Mouse (Mus musculus) stomach, embryonic 14.5 days (tissue): ENCODE results near the gene AI413582. TPM values are rescaled to one million over a fixed set of nuclear protein-coding genes. Genes with fewer than 3 reads are reported as not detected.

Experiments used
- ATAC-seq: fragments of 200-750 bp; cut with Nextera tagmentation; 2 replicates; pipeline ENCODE4 v1.8.0; 2017; ENCODE audit warnings: low read depth, moderate TSS enrichment; ENCODE audit not compliant: insufficient number of reproducible peaks, insufficient read depth, low FRiP score
- H3K27ac ChIP-seq: fragments of 300-500 bp; sonication (generic); 2 replicates; pipeline ENCODE4 v1.5.1; 2014; ENCODE audit warnings: mild to moderate bottlenecking, low read length, moderate library complexity, mixed read lengths
- H3K27me3 ChIP-seq: fragments of 300-500 bp; sonication (generic); 2 replicates; pipeline ENCODE4 v1.6.1; 2014; ENCODE audit warnings: low read length, control low read depth, mixed read lengths; ENCODE audit not compliant: control insufficient read depth, insufficient read depth
- H3K36me3 ChIP-seq: fragments of 300-500 bp; sonication (generic); 2 replicates; pipeline ENCODE4 v1.6.1; 2014; ENCODE audit warnings: mild to moderate bottlenecking, control low read depth, low read length, moderate library complexity, mixed read lengths; ENCODE audit not compliant: control insufficient read depth, insufficient read depth
- H3K4me1 ChIP-seq: fragments of 300-500 bp; sonication (generic); 2 replicates; pipeline ENCODE4 v1.6.1; 2014; ENCODE audit warnings: low read length, control low read depth, mixed read lengths; ENCODE audit not compliant: control insufficient read depth, insufficient read depth
- H3K4me2 ChIP-seq: fragments of 300-500 bp; sonication (generic); replicated peaks from 2 replicates; pipeline ENCODE4 v1.6.1; 2014; ENCODE audit warnings: low read depth, low read length, control low read depth
- H3K4me3 ChIP-seq: fragments of 300-500 bp; sonication (generic); 2 replicates; pipeline ENCODE4 v1.5.1; 2014; ENCODE audit warnings: low read depth, low read length, control low read depth
- H3K9ac ChIP-seq: fragments of 300-500 bp; sonication (generic); replicated peaks from 2 replicates; pipeline ENCODE4 v1.6.1; 2014; ENCODE audit warnings: low read depth, mild to moderate bottlenecking, control low read depth, low read length, moderate library complexity, mixed read lengths
- H3K9me3 ChIP-seq: fragments of 300-500 bp; sonication (generic); 2 replicates; pipeline ENCODE4 v1.6.1; 2016; ENCODE audit warnings: low read depth, low read length, control low read depth; ENCODE audit not compliant: control insufficient read depth
- WGBS: fragments of 180-500 bp; shearing (Covaris S2); extraction: QIAGEN DNeasy Blood & Tissue Kit; methylation state at CpG from one replicate; pipeline ENCODE4 v1.1.7; 2014; 5-methylcytosine and 5-hydroxymethylcytosine counted together
- polyA plus RNA-seq: library from polyadenylated mRNA; unstranded; fragments of >200 nt; fragmentation: Nextera tagmentation; extraction: Ambion mirVana; gene quantifications from 2 replicates; pipeline ENCODE4 v1.2.1, GENCODE M21; 2014

Gene AI413582
- polyA plus RNA-seq, 1 experiment from 2014 or later = 24.3 TPM

DNA sequence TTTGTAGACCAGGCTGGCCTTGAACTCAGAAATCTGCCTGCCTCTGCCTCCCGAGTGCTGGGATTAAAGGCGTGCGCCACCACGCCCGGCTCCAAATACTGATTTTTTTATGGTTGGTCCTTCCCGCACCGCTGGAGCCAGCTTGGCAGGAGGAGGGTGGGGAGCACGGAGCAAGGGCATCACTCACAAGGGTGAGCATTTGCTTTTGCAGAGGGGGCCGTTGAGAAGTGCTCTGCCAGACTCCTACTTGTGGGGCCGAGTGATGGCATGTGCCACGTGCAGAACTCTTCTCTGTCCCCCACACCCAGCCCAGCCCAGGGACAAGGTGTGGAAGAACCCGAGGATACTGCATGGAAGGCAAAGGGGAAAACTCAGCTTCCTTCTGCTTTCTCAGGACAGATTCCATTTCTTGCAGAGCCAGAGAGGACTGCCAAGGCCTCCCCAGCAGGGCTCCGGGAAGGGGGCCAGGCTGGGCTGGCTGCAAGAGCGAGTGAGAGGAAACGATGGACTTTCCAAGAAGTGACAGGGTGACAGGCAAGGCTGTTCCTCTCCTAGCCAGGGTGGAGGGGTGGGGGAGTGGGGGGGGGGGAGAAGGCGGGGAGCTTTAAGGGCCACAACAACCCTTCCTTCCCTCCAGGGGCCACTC lies 9.0 kb upstream of the AI413582 start:
- Histone ChIP-seq H3K4me3 (no peak overlapping the region), H3K36me3 (peaks cover 27% of the 10 kb centered on the region), H3K4me1 (no peaks in the 10 kb centered on the region), H3K4me2 (no peak overlapping the region), H3K9me3 (no peaks in the 10 kb centered on the region), H3K27me3 (no peaks in the 10 kb centered on the region), H3K27ac (no peak overlapping the region), H3K9ac (no peak overlapping the region)
- no peak for ATAC-seq
- 86% methylated on average over 15 of the region's 16 CpGs for WGBS

GRCm38 (mm10) chr17:27573772-27574320 lies 8.3 kb upstream of the AI413582 start:
- no peaks in the 10 kb centered on the region for H3K27me3 ChIP-seq
- H3K4me3 ChIP-seq = no peak overlapping the region
- H3K9ac ChIP-seq = no peak overlapping the region
- 87% methylated on average over 10 of the region's 10 CpGs for WGBS
- H3K4me1 ChIP-seq = no peaks in the 10 kb centered on the region
- H3K27ac ChIP-seq = no peak overlapping the region
- no peak for ATAC-seq
- H3K36me3 ChIP-seq = peaks cover 21% of the 10 kb centered on the region
- H3K4me2 ChIP-seq = no peak overlapping the region
- no peaks in the 10 kb centered on the region for H3K9me3 ChIP-seq

DNA sequence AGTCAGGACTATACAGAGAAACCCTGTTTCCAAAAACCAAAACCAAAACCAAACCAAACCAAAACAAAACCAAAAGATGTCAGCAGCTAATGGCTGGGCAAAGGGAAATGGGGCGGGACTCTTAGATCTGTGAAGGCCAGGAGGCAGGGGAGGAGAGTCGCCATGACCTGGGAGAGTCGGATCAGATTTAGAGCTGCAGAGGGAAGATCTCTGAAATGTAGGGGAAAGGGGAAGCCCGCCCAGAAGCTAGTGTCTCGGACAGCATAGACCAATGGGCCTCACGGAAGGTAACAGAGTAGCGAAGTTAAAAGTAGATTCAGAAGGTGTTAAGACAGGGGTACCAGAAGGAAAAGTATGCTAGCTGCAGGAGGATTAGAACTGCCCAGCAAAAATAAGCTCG lies 5.8 kb upstream of the AI413582 start:
- Histone ChIP-seq H3K4me1 (0 out of 2 replicates have a peak, but pooled peaks cover under 1% of the 10 kb centered on the region), H3K36me3 (peaks cover 5% of the 10 kb centered on the region; the same call in 1 of the 2 replicates), H3K27me3 (no peaks in the 10 kb centered on the region), H3K4me2 (no peak overlapping the region), H3K9me3 (no peaks in the 10 kb centered on the region), H3K27ac (no peak overlapping the region), H3K4me3 (no peak overlapping the region), H3K9ac (no peak overlapping the region)
- no peak for ATAC-seq
- WGBS = 78% methylated on average over 8 of the region's 8 CpGs

DNA sequence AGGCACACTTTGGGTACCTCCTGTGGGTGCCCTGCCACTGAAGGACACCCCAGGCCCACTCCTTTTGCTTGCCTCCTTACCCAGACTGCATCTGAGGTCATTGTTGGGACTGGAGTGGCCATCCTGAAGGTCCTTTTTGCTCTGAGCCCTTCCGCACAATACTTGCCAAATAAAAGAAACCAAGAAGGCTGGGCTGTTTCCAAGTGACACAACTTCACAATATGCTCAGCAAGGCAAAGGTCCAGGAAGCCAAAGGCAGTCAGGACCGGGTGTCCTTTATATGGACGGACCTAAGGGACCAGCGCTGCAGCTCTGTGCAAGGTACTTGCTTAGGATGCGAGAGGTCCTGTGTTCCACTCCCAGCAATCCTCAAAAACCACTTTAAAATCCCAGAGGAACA lies 2.7 kb upstream of the AI413582 start:
- Histone ChIP-seq H3K4me2 (no peak overlapping the region), H3K36me3 (no peaks in the 10 kb centered on the region; the same call in 1 of the 2 replicates), H3K9me3 (no peaks in the 10 kb centered on the region), H3K27ac (no peak overlapping the region), H3K4me1 (0 out of 2 replicates have a peak, but pooled peaks cover 10% of the 10 kb centered on the region), H3K9ac (no peak overlapping the region), H3K27me3 (no peaks in the 10 kb centered on the region), H3K4me3 (no peak overlapping the region)
- 88% methylated on average over 5 of the region's 5 CpGs for WGBS
- no peak for ATAC-seq

- H3K27me3 ChIP-seq = no peaks in the 10 kb centered on the region
- peaks cover 5% of the 10 kb centered on the region; the same call in 1 of the 2 replicates for H3K36me3 ChIP-seq
- peak overlapping the region; percentile 53 for H3K9ac ChIP-seq
- no peak overlapping the region for H3K27ac ChIP-seq
- H3K4me3 ChIP-seq = peak overlapping the region; percentile 65
- H3K9me3 ChIP-seq = no peaks in the 10 kb centered on the region
- H3K4me1 ChIP-seq = peaks cover 18% of the 10 kb centered on the region; the same call in 1 of the 2 replicates
- ATAC-seq = peak; percentile 10; the same call in 1 of the 2 replicates
- H3K4me2 ChIP-seq = peak overlapping the region; percentile 90
- WGBS = under 1% methylated on average over 13 of the region's 13 CpGs
Observed at GRCm38 (mm10) chr17:27565942-27566267, 349 bp upstream of the AI413582 start.

DNA sequence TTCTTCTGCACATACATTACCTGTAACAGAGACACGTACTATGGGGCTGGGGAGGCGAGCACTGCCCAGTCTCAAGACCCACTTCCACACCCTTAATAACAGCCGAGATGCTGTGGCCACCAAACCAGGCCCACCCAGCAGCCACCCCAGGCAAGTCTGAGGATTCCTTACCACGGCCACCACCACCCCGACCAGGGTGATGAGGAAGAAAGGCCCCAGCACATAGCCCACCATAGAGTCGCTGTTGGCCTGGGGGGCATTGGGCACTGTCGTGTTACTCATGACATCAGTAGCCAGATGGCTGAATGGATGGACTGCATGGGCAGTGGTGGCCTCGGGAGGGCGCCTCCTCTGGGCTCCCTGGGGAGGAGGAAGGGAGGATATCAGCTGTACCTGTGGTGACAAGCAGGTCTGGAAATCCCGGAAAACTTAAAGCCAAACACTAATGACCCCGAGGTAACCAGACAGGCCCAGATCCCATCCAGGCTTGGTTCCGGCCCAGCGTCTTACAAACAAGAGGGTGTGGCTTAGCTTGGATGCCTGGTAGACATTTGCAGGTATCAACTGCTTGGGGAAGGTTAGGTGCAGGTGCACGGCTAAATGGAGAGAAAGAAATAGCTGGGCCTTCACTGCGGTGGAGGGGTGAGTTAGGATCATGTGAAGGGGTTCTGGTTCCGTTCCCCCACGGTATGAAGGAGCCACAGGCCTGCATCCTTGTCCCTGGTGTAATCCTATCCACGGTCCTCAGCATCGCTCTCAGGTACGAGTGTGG lies 979 bp downstream of the AI413582 start:
- H3K4me2 ChIP-seq = peak overlapping the region; percentile 90
- ATAC-seq = no peak
- WGBS = 14% methylated on average over 20 of the region's 20 CpGs
- no peaks in the 10 kb centered on the region for H3K9me3 ChIP-seq
- peaks cover 5% of the 10 kb centered on the region; the same call in 1 of the 2 replicates for H3K36me3 ChIP-seq
- H3K27me3 ChIP-seq = no peaks in the 10 kb centered on the region
- H3K4me1 ChIP-seq = peaks cover 18% of the 10 kb centered on the region; the same call in 1 of the 2 replicates
- H3K27ac ChIP-seq = no peak overlapping the region
- peak overlapping the region; percentile 53; the same call in 1 of the 2 replicates for H3K9ac ChIP-seq
- H3K4me3 ChIP-seq = peak overlapping the region; percentile 65; the same call in 1 of the 2 replicates

GRCm38 (mm10) chr17:27563771-27564244 lies 1.7 kb downstream of the AI413582 start:
- H3K36me3 ChIP-seq = peaks cover 5% of the 10 kb centered on the region; the same call in 1 of the 2 replicates
- no peaks in the 10 kb centered on the region for H3K27me3 ChIP-seq
- ATAC-seq = no peak
- peaks cover 24% of the 10 kb centered on the region for H3K4me1 ChIP-seq
- no peak overlapping the region for H3K4me3 ChIP-seq
- H3K4me2 ChIP-seq = no peak overlapping the region
- WGBS = 41% methylated on average over 7 of the region's 7 CpGs
- H3K9ac ChIP-seq = no peak overlapping the region
- no peak overlapping the region for H3K27ac ChIP-seq
- H3K9me3 ChIP-seq = no peaks in the 10 kb centered on the region

GRCm38 (mm10) chr17:27561809-27562526 lies 3.6 kb downstream of the AI413582 start:
- H3K9ac ChIP-seq = no peak overlapping the region
- H3K9me3 ChIP-seq = no peaks in the 10 kb centered on the region
- no peak for ATAC-seq
- no peak overlapping the region for H3K4me2 ChIP-seq
- no peak overlapping the region for H3K4me3 ChIP-seq
- peaks cover 32% of the 10 kb centered on the region for H3K4me1 ChIP-seq
- H3K27ac ChIP-seq = no peak overlapping the region
- H3K36me3 ChIP-seq = peaks cover 5% of the 10 kb centered on the region; the same call in 1 of the 2 replicates
- no peaks in the 10 kb centered on the region for H3K27me3 ChIP-seq
- 56% methylated on average over 9 of the region's 11 CpGs for WGBS
